Mouse (Mus musculus) right cerebral cortex, adult 18-20 months (tissue): Measurements from ENCODE around the gene Ccl11.
A peak's percentile ranks its signal among the peaks of the same experiment; 100 is the strongest.

Experiments used
- DNase-seq: peaks from one replicate; pipeline ENCODE4 v3.0.0; 2022; ENCODE audit warnings: mixed read lengths

The Ccl11 gene

GRCm38 (mm10) chr11:82057646-82058045, at the start of gene Ccl11:
TSS of gene Ccl11 (plus strand) at chr11:82057823.
- peak; percentile 32 for DNase-seq

- DNase-seq = peak; percentile 31
Measured at GRCm38 (mm10) chr11:82010115-82010514, 47.5 kb upstream of the Ccl11 start.

GRCm38 (mm10) chr11:82011411-82012193, 46.0 kb upstream of the Ccl11 start:
- DNase-seq = peak; percentile 19

- no peak for DNase-seq
Measured at GRCm38 (mm10) chr11:82013756-82014155, 43.9 kb upstream of the Ccl11 start.

- no peak for DNase-seq
Measured at GRCm38 (mm10) chr11:82015066-82015465, 42.6 kb upstream of the Ccl11 start.

GRCm38 (mm10) chr11:82016181-82016780, 41.3 kb upstream of the Ccl11 start:
- no peak for DNase-seq

GRCm38 (mm10) chr11:82019389-82019788, 38.2 kb upstream of the Ccl11 start:
- no peak for DNase-seq

GRCm38 (mm10) chr11:82019793-82020192, 37.8 kb upstream of the Ccl11 start:
- no peak for DNase-seq

GRCm38 (mm10) chr11:82021406-82021805, 36.2 kb upstream of the Ccl11 start:
- no peak for DNase-seq

- no peak for DNase-seq
Measured at GRCm38 (mm10) chr11:82022504-82023056, 35.0 kb upstream of the Ccl11 start.

GRCm38 (mm10) chr11:82023769-82024168, 33.9 kb upstream of the Ccl11 start:
- DNase-seq = no peak

GRCm38 (mm10) chr11:82030171-82030570, 27.5 kb upstream of the Ccl11 start:
- DNase-seq = no peak

- DNase-seq = no peak
Measured at GRCm38 (mm10) chr11:82032136-82032535, 25.5 kb upstream of the Ccl11 start.

GRCm38 (mm10) chr11:82032678-82033344, 24.8 kb upstream of the Ccl11 start:
- peak; percentile 12 for DNase-seq

- no peak for DNase-seq
Measured at GRCm38 (mm10) chr11:82034446-82034845, 23.2 kb upstream of the Ccl11 start.

- DNase-seq = peak; percentile 54
Measured at GRCm38 (mm10) chr11:82035356-82035755, 22.3 kb upstream of the Ccl11 start, which contains the start of gene Ccl2. TSS of gene Ccl2 (plus strand) at chr11:82035571.

- DNase-seq = no peak
Measured at GRCm38 (mm10) chr11:82035857-82036256, 21.8 kb upstream of the Ccl11 start.

- no peak for DNase-seq
Measured at GRCm38 (mm10) chr11:82038535-82038934, 19.1 kb upstream of the Ccl11 start, which contains the start of gene Gm17268. TSS of gene Gm17268 (minus strand) at chr11:82038562.

- DNase-seq = no peak
Measured at GRCm38 (mm10) chr11:82039132-82039660, 18.4 kb upstream of the Ccl11 start.

- peak; percentile 6 for DNase-seq
Measured at GRCm38 (mm10) chr11:82041671-82042080, 15.9 kb upstream of the Ccl11 start.

- no peak for DNase-seq
Measured at GRCm38 (mm10) chr11:82045471-82045870, 12.2 kb upstream of the Ccl11 start, which contains the start of gene Ccl7. TSS of gene Ccl7 (plus strand) at chr11:82045712.

- no peak for DNase-seq
Measured at GRCm38 (mm10) chr11:82047746-82048415, 9.7 kb upstream of the Ccl11 start.
